Mouse (Mus musculus) neural tube, embryonic 14.5 days (tissue): ENCODE results near the gene Ifi211. TPM values are rescaled to one million over a fixed set of nuclear protein-coding genes. Genes with fewer than 3 reads are reported as not detected.

Experiments used
- polyA plus RNA-seq: library from polyadenylated mRNA; unstranded; fragments of >200 nt; fragmentation: Nextera tagmentation; extraction: Ambion mirVana; gene quantifications from 2 replicates; pipeline ENCODE4 v1.2.1, GENCODE M21; 2014

Ifi211 gene
- polyA plus RNA-seq, 1 experiment from 2014 or later = not detected

Other genes starting within 250 kb of the Ifi211 start
- gene Ifi208, start 239.4 kb downstream of the Ifi211 start, polyA plus RNA-seq = not detected in 2 replicates
- 0.57 TPM in 1 of 2 replicates, not detected in the other for gene Ifi207, start 171.3 kb downstream of the Ifi211 start, polyA plus RNA-seq
- gene Ifi204, start 146.1 kb downstream of the Ifi211 start, polyA plus RNA-seq = 0.28 and 0.67 TPM in 2 replicates
- gene Mndal, start 29.4 kb upstream of the Ifi211 start, polyA plus RNA-seq = 1.1 and 1.5 TPM in 2 replicates
- gene Ifi203, start 29.6 kb upstream of the Ifi211 start, polyA plus RNA-seq = 0.46 and 0.54 TPM in 2 replicates
- not detected in 2 replicates for gene Ifi202b, start 69.7 kb upstream of the Ifi211 start, polyA plus RNA-seq
- gene Ifi205, start 118.8 kb upstream of the Ifi211 start, polyA plus RNA-seq = not detected in 2 replicates
- gene Olfr433, start 127.7 kb upstream of the Ifi211 start, polyA plus RNA-seq = not detected in 2 replicates
- not detected in 2 replicates for gene Olfr432, start 136.2 kb upstream of the Ifi211 start, polyA plus RNA-seq
- not detected in 2 replicates for gene Olfr430, start 153.6 kb upstream of the Ifi211 start, polyA plus RNA-seq
- not detected in 2 replicates for gene Olfr429, start 171.3 kb upstream of the Ifi211 start, polyA plus RNA-seq
- gene Olfr427, start 183.8 kb upstream of the Ifi211 start, polyA plus RNA-seq = not detected in 2 replicates
- not detected in 2 replicates for gene Olfr231, start 208.1 kb upstream of the Ifi211 start, polyA plus RNA-seq
- gene Olfr424, start 218.5 kb upstream of the Ifi211 start, polyA plus RNA-seq = not detected in 2 replicates
- gene Olfr420, start 242.6 kb upstream of the Ifi211 start, polyA plus RNA-seq = not detected in 2 replicates